Mouse (Mus musculus) cortical plate, adult 2 months (tissue): ENCODE measurements at regions not wholly inside any gene's neighbourhood (a gene's known extent, or its start where the extent isn't known, plus 50 kb on each side); places are given as distances from the start of the nearest gene placed in this dataset.

ENCODE experiments used
- H3K27ac ChIP-seq: fragments of 200-500 bp; 2 replicates; pipeline ENCODE4 v1.5.1; 2012; ENCODE audit warnings: low read length, control low read depth, inconsistent platforms; ENCODE audit not compliant: insufficient read depth
- H3K4me1 ChIP-seq: fragments of 200-500 bp; 2 replicates; pipeline ENCODE4 v1.6.1; 2011; ENCODE audit warnings: low read length; ENCODE audit not compliant: control insufficient read depth, insufficient read depth
- H3K4me3 ChIP-seq: fragments of 200-500 bp; 2 replicates; pipeline ENCODE4 v1.5.1; 2011; ENCODE audit warnings: mild to moderate bottlenecking, low read length, control low read depth; ENCODE audit not compliant: insufficient read depth
- CTCF ChIP-seq: fragments of 200-500 bp; IDR thresholded peaks from 2 replicates; pipeline ENCODE4 v1.5.1; 2011; ENCODE audit warnings: mild to moderate bottlenecking, control low read depth, low read length; ENCODE audit not compliant: insufficient read depth; ENCODE audit errors: extremely low read depth
- POLR2A ChIP-seq: fragments of 200-500 bp; IDR thresholded peaks from 2 replicates; pipeline ENCODE4 v1.6.1; 2011; ENCODE audit warnings: mild to moderate bottlenecking, low read length, control low read depth; ENCODE audit not compliant: insufficient read depth; ENCODE audit errors: extremely low read depth

GRCm38 (mm10) chr14:24631994-24632393, 145.1 kb downstream of the Rps24 start:
- TF ChIP-seq POLR2A = no peak
- no peak for TF ChIP-seq CTCF
- Histone ChIP-seq H3K27ac (no peak overlapping the region), H3K4me3 (no peak overlapping the region), H3K4me1 (0 out of 2 replicates have a peak, but pooled peaks cover 2% of the 10 kb centered on the region)

GRCm38 (mm10) chr14:24641853-24642252, 154.9 kb downstream of the Rps24 start:
- Histone ChIP-seq H3K4me1 (peaks cover 2% of the 10 kb centered on the region; the same call in 1 of the 2 replicates), H3K4me3 (no peak overlapping the region), H3K27ac (no peak overlapping the region)
- TF ChIP-seq CTCF (no peak), POLR2A (no peak)

GRCm38 (mm10) chr14:24644117-24644808, 157.3 kb downstream of the Rps24 start:
- TF ChIP-seq CTCF (no peak), POLR2A (no peak)
- Histone ChIP-seq H3K27ac (no peak overlapping the region), H3K4me3 (no peak overlapping the region), H3K4me1 (peaks cover 2% of the 10 kb centered on the region; the same call in 1 of the 2 replicates)

GRCm38 (mm10) chr14:24646239-24646848, 159.4 kb downstream of the Rps24 start:
- H3K27ac ChIP-seq = no peak overlapping the region

GRCm38 (mm10) chr14:24647722-24648121, 160.8 kb downstream of the Rps24 start:
- no peak for TF ChIP-seq CTCF
- no peak for TF ChIP-seq POLR2A
- H3K4me1 ChIP-seq = peaks cover 2% of the 10 kb centered on the region; the same call in 1 of the 2 replicates
- H3K27ac ChIP-seq = no peak overlapping the region
- H3K4me3 ChIP-seq = no peak overlapping the region

More at GRCm38 (mm10) chr14:24646239-24646848, 159.4 kb downstream of the Rps24 start:
- Histone ChIP-seq H3K4me3 (no peak overlapping the region), H3K4me1 (peaks cover 2% of the 10 kb centered on the region; the same call in 1 of the 2 replicates)
- TF ChIP-seq CTCF (peak; percentile 64), POLR2A (no peak)

GRCm38 (mm10) chr14:24650195-24650901, 163.4 kb downstream of the Rps24 start:
- Histone ChIP-seq H3K27ac (no peak overlapping the region), H3K4me3 (no peak overlapping the region), H3K4me1 (peaks cover 2% of the 10 kb centered on the region; the same call in 1 of the 2 replicates)
- TF ChIP-seq CTCF = 0 out of 2 replicates have a peak, but pooled peaks have one; percentile 16
- no peak for TF ChIP-seq POLR2A

- Histone ChIP-seq H3K4me3 (no peak overlapping the region), H3K27ac (no peak overlapping the region), H3K4me1 (peaks cover 2% of the 10 kb centered on the region; the same call in 1 of the 2 replicates)
- TF ChIP-seq CTCF = no peak
- TF ChIP-seq POLR2A = no peak
Measured at GRCm38 (mm10) chr14:24650902-24651270, 164.0 kb downstream of the Rps24 start.

GRCm38 (mm10) chr14:24652591-24652990, 165.7 kb downstream of the Rps24 start:
- H3K27ac ChIP-seq = no peak overlapping the region
- no peaks in the 10 kb centered on the region for H3K4me1 ChIP-seq
- TF ChIP-seq CTCF = no peak
- TF ChIP-seq POLR2A = no peak
- H3K4me3 ChIP-seq = no peak overlapping the region

- TF ChIP-seq POLR2A (no peak), CTCF (no peak)
- no peak overlapping the region for H3K27ac ChIP-seq
- no peak overlapping the region for H3K4me3 ChIP-seq
- no peaks in the 10 kb centered on the region for H3K4me1 ChIP-seq
Measured at GRCm38 (mm10) chr14:24655580-24655979, 168.7 kb downstream of the Rps24 start.
